Mouse (Mus musculus) liver, adult 2 months (tissue): ENCODE data around the gene Focad.

Experiments used
- CTCF ChIP-seq: fragments of 200-500 bp; IDR thresholded peaks from 2 replicates; pipeline ENCODE4 v1.5.1; 2011; ENCODE audit warnings: low read depth, low read length, control low read depth
- POLR2A ChIP-seq: fragments of 200-500 bp; IDR thresholded peaks from 2 replicates; pipeline ENCODE4 v1.6.1; 2011; ENCODE audit warnings: low read length, control low read depth; ENCODE audit not compliant: insufficient read depth; ENCODE audit errors: extremely low read depth

DNA sequence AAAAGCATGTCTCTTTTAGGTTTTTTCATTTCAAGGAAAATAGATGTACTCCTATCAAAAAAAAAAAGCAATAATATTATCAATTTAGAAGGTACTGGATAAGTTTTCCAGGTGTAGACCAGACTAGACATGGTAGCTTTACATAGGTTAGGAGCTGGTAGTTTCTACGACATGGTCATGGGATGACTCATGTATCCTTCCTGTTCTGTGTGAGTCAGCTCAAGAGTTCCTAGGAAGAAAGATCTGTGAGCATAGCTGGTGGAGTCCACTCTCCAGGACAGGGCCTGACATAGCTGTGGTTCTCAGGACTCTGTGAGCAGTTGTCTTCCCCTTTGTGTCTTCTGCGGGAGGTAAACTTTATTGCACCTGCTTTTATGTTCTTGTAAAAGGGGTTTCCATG is 84.9 kb downstream of the Focad start:
- TF ChIP-seq CTCF (no peak), POLR2A (no peak)
